Comparison of ENCODE assay signal across 8 mouse cellular contexts in the genomic region with DNA sequence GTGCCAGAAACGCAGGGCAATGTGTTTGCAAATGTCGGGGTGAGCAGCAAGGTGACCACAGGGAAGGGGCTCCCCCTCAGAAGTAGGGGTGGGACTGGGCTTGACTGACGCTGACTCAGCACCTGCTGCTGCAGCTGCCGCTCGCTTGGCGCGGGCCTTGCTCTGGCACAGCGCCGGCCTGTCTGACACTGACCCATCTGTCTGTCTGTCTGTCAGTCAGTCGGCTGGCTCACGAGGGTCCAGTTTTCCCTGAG. TPM values are rescaled to one million over a fixed set of nuclear protein-coding genes. Genes with fewer than 3 reads are reported as not detected.
DNase-seq lines count a peak whose midpoint lies in the region; ATAC-seq and TF ChIP-seq lines count a peak whose summit lies in the region.

No protein-coding gene starts in this region.

- no peak overlapping the region for H3K9ac ChIP-seq in heart, adult 2 months (ENCODE audit: low read depth, low read length)
- H3K9ac ChIP-seq in intestine, embryonic 16.5 days (ENCODE audit: low read depth, low read length) = peak overlapping the region; percentile 73; the same call in 1 of the 2 replicates

- H3K4me2 ChIP-seq in intestine, embryonic 16.5 days (ENCODE audit: low read depth, low read length) = peak overlapping the region; percentile 98

- H3K36me3 ChIP-seq in heart, embryonic 10.5 days = no peaks in the 10 kb centered on the region
- no peaks in the 10 kb centered on the region for H3K36me3 ChIP-seq in heart, adult 2 months (ENCODE audit: control insufficient read depth, insufficient read depth, low read length)
- no peaks in the 10 kb centered on the region for H3K36me3 ChIP-seq in intestine, embryonic 16.5 days (ENCODE audit: control insufficient read depth, insufficient read depth, low read length)

- no peaks in the 10 kb centered on the region for H3K79me2 ChIP-seq in heart, adult 2 months (replicated peaks; ENCODE audit: control insufficient read depth, insufficient read depth, low read length)

- no peak for TF ChIP-seq POLR2A in heart, adult 2 months (IDR thresholded peaks at IDR 0.05; ENCODE audit: insufficient read depth, low read depth, low read length)

- no peak for TF ChIP-seq CTCF in heart, adult 2 months (IDR thresholded peaks at IDR 0.05)

- no peaks in the 10 kb centered on the region for H3K9me3 ChIP-seq in heart, embryonic 10.5 days
- H3K9me3 ChIP-seq in intestine, embryonic 16.5 days (ENCODE audit: control insufficient read depth, low read length) = no peaks in the 10 kb centered on the region

- TF ChIP-seq EP300 in heart, adult 2 months (IDR thresholded peaks at IDR 0.05; ENCODE audit: insufficient read depth, low read depth, low read length) = no peak

- intact Hi-C loops in heart, adult 2 months (cut with DNase I) = no loop called here

- H3K27me3 ChIP-seq in heart, embryonic 10.5 days (ENCODE audit: insufficient read depth, poor library complexity, severe bottlenecking) = peaks cover 85% of the 10 kb centered on the region
- no peaks in the 10 kb centered on the region for H3K27me3 ChIP-seq in heart, adult 2 months (ENCODE audit: control insufficient read depth, insufficient read depth, low read length)
- H3K27me3 ChIP-seq in intestine, embryonic 16.5 days (replicated peaks; ENCODE audit: control insufficient read depth, insufficient read depth, low read length) = 0 out of 2 replicates have a peak, but pooled peaks cover 5% of the 10 kb centered on the region

- DNase-seq in heart, embryonic 10.5 days (ENCODE audit: low spot score) = no peak
- no peak for DNase-seq in heart, adult 2 months
- DNase-seq in thymus, postnatal 4 days = peak; percentile 36
- no peak for DNase-seq in thymus, postnatal 0 days (ENCODE audit: low spot score)
- DNase-seq in naive thymus-derived CD4-positive, alpha-beta T cell, adult 2 months (ENCODE audit: low read depth) = peak; percentile 32
- DNase-seq in thymus, postnatal 10 days (ENCODE audit: low spot score in 2 of 2) = no peak

- H3K4me3 ChIP-seq in heart, embryonic 10.5 days = peak overlapping the region; percentile 71
- no peak overlapping the region for H3K4me3 ChIP-seq in heart, adult 2 months
- peak overlapping the region; percentile 64; the same call in 1 of the 2 replicates for H3K4me3 ChIP-seq in intestine, embryonic 16.5 days (ENCODE audit: low read length)

- peaks cover 73% of the 10 kb centered on the region for H3K4me1 ChIP-seq in heart, embryonic 10.5 days
- H3K4me1 ChIP-seq in heart, adult 2 months (ENCODE audit: control insufficient read depth, insufficient read depth, low read length) = peaks cover 4% of the 10 kb centered on the region; the same call in 1 of the 2 replicates
- H3K4me1 ChIP-seq in intestine, embryonic 16.5 days (ENCODE audit: control insufficient read depth, insufficient read depth, low read length) = peaks cover 54% of the 10 kb centered on the region

- WGBS in heart, embryonic 10.5 days = 1% methylated on average over 11 of the region's 11 CpGs
- 16% methylated on average over 11 of the region's 11 CpGs for WGBS in heart, adult 2 months
- 5% methylated on average over 11 of the region's 11 CpGs for WGBS in intestine, embryonic 16.5 days

- no peak for ATAC-seq in intestine, embryonic 16.5 days
- no peak for ATAC-seq in inflammation-experienced regulatory T-cells, adult 6 months

- H3K27ac ChIP-seq in heart, embryonic 10.5 days = peak overlapping the region; percentile 94
- no peak overlapping the region for H3K27ac ChIP-seq in heart, adult 2 months
- no peak overlapping the region for H3K27ac ChIP-seq in intestine, embryonic 16.5 days (ENCODE audit: low read length)

RNA-seq across cellular contexts. Expression of a gene that starts 1.6 kb away (rescaled TPM):
- polyA plus RNA-seq in heart, embryonic 10.5 days (2016; fragmentation: Nextera tagmentation; extraction: Ambion mirVana) = 0.97 and 1.1 TPM in 2 replicates
- 1 to 10 TPM; 1.9 to 2.5 TPM for total RNA-seq in heart, adult 2 months (2021)
- polyA plus RNA-seq in heart, adult 2 months (2012; rRNA removed) = 3.3 and 4.3 TPM in 2 replicates
- 0.65 and 0.84 TPM in 2 replicates for polyA plus RNA-seq in thymus, postnatal 0 days (2015; fragmentation: Nextera tagmentation; extraction: Ambion mirVana)
- polyA plus RNA-seq in intestine, embryonic 16.5 days (2015; fragmentation: Nextera tagmentation; extraction: Ambion mirVana) = 1.3 and 1.4 TPM in 2 replicates
- not detected for polyA plus RNA-seq in inflammation-experienced regulatory T-cells, adult 6 months (2017; shearing (Covaris generic))

RNA-seq across cellular contexts. Expression of a gene that starts 4.3 kb away (rescaled TPM):
- polyA plus RNA-seq in heart, embryonic 10.5 days (2016; fragmentation: Nextera tagmentation; extraction: Ambion mirVana) = 3.9 and 4.9 TPM in 2 replicates
- 1 to 10 TPM; 4.1 TPM for total RNA-seq in heart, adult 2 months (2021)
- polyA plus RNA-seq in heart, adult 2 months (2012; rRNA removed) = 10.3 and 16.4 TPM in 2 replicates
- polyA plus RNA-seq in thymus, postnatal 0 days (2015; fragmentation: Nextera tagmentation; extraction: Ambion mirVana) = 3.2 and 3.4 TPM in 2 replicates
- 3.9 and 4.7 TPM in 2 replicates for polyA plus RNA-seq in intestine, embryonic 16.5 days (2015; fragmentation: Nextera tagmentation; extraction: Ambion mirVana)
- polyA plus RNA-seq in inflammation-experienced regulatory T-cells, adult 6 months (2017; shearing (Covaris generic)) = 1 to 10 TPM; 1.7 to 2.5 (median 1.8) TPM

RNA-seq across cellular contexts. Expression of a gene that starts 5.4 kb away (rescaled TPM):
- polyA plus RNA-seq in heart, embryonic 10.5 days (2016; fragmentation: Nextera tagmentation; extraction: Ambion mirVana) = 1.5 and 1.8 TPM in 2 replicates
- total RNA-seq in heart, adult 2 months (2021) = under 1 TPM; 0.25 to 0.29 TPM
- polyA plus RNA-seq in heart, adult 2 months (2012; rRNA removed) = 0.44 and 0.47 TPM in 2 replicates
- 11.2 and 12.8 TPM in 2 replicates for polyA plus RNA-seq in thymus, postnatal 0 days (2015; fragmentation: Nextera tagmentation; extraction: Ambion mirVana)
- 34.6 and 42.7 TPM in 2 replicates for polyA plus RNA-seq in intestine, embryonic 16.5 days (2015; fragmentation: Nextera tagmentation; extraction: Ambion mirVana)
- polyA plus RNA-seq in inflammation-experienced regulatory T-cells, adult 6 months (2017; shearing (Covaris generic)) = not detected

RNA-seq across cellular contexts. Expression of a gene that starts 15.0 kb away (rescaled TPM):
- polyA plus RNA-seq in heart, embryonic 10.5 days (2016; fragmentation: Nextera tagmentation; extraction: Ambion mirVana) = not detected in 2 replicates
- not detected for total RNA-seq in heart, adult 2 months (2021)
- 0.02 and 0.09 TPM in 2 replicates for polyA plus RNA-seq in heart, adult 2 months (2012; rRNA removed)
- not detected in 2 replicates for polyA plus RNA-seq in thymus, postnatal 0 days (2015; fragmentation: Nextera tagmentation; extraction: Ambion mirVana)
- polyA plus RNA-seq in intestine, embryonic 16.5 days (2015; fragmentation: Nextera tagmentation; extraction: Ambion mirVana) = not detected in 2 replicates
- polyA plus RNA-seq in inflammation-experienced regulatory T-cells, adult 6 months (2017; shearing (Covaris generic)) = not detected

RNA-seq across cellular contexts. Expression of a gene that starts 18.2 kb away (rescaled TPM):
- 0.08 TPM in 1 of 2 replicates, not detected in the other for polyA plus RNA-seq in heart, embryonic 10.5 days (2016; fragmentation: Nextera tagmentation; extraction: Ambion mirVana)
- not detected for total RNA-seq in heart, adult 2 months (2021)
- 0.15 and 0.20 TPM in 2 replicates for polyA plus RNA-seq in heart, adult 2 months (2012; rRNA removed)
- not detected in 2 replicates for polyA plus RNA-seq in thymus, postnatal 0 days (2015; fragmentation: Nextera tagmentation; extraction: Ambion mirVana)
- not detected in 2 replicates for polyA plus RNA-seq in intestine, embryonic 16.5 days (2015; fragmentation: Nextera tagmentation; extraction: Ambion mirVana)
- polyA plus RNA-seq in inflammation-experienced regulatory T-cells, adult 6 months (2017; shearing (Covaris generic)) = not detected

Comparison
In these comparisons a context has a peak if more than half of its experiments do, and no peak if none do; other contexts are left out.
1. DNase-seq: peak in thymus, postnatal 4 days (single experiment) and naive thymus-derived CD4-positive, alpha-beta T cell, adult 2 months (single experiment); none in heart, embryonic 10.5 days (single experiment), heart, adult 2 months (0 of 2), thymus, postnatal 0 days (single experiment) and thymus, postnatal 10 days (0 of 2).